Mouse (Mus musculus) G1E (cell line): ENCODE measurements around the gene Anapc15-ps.

Source experiments
- CTCF ChIP-seq: IDR thresholded peaks from 2 replicates; pipeline ENCODE4 v1.5.1; 2012; ENCODE audit warnings: low read depth, low read length, inconsistent platforms, mixed read lengths
- GATA1 ChIP-seq: IDR thresholded peaks from 2 replicates; pipeline ENCODE4 v1.6.1; 2012; ENCODE audit warnings: borderline replicate concordance, low read length, inconsistent platforms, mixed read lengths
- GATA2 ChIP-seq: IDR thresholded peaks from 2 replicates; pipeline ENCODE4 v1.6.1; 2012; ENCODE audit warnings: low read depth, low read length, inconsistent platforms, borderline replicate concordance
- POLR2AphosphoS5 ChIP-seq: IDR thresholded peaks from 2 replicates; pipeline ENCODE4 v1.6.1; 2012; ENCODE audit warnings: low read depth, low read length, inconsistent platforms; ENCODE audit not compliant: insufficient replicate concordance
- TAL1 ChIP-seq: conservative IDR thresholded peaks from 2 replicates; pipeline ENCODE4 v1.6.1; 2012; ENCODE audit warnings: low read depth, low read length, inconsistent platforms, mixed read lengths

DNA sequence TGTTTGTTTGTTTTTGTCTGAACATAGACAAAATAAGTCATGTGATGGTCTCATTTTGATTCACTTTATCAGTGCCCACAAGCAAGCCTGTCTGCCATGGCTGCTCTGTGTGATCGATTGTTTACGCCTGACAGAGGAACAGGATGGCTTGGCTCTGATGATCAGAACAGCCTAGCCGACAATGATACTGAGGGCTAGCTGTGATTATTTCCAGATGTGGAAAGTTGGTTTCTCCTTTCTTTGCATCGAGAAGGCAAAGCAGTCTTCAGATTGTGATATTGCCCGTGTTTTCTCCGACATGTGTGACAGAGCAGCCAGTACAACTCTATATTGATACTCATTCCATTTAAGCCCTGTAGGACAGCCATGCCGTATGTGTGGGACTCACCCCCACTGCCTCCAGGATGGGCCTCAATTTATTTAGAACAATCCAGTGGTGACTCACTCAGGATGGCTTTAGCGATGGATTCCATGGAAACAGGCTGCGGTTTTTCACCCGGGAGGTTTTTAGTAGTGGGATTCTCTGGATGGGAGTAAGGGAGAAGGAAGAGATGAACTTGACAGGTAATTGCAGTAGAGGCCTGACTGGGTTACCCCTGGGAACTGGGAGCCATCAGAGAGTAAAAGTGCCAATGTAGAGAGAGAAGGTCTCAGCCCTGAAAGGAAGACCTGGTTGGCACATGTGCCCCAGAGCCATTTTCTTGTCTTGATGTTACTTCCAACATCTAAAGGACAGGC is 36.1 kb upstream of the Anapc15-ps start:
- TF ChIP-seq CTCF: no peak
- no peak for TF ChIP-seq GATA2
- TF ChIP-seq GATA1: no peak
- TF ChIP-seq TAL1: no peak
- no peak for TF ChIP-seq POLR2AphosphoS5
